Mouse (Mus musculus): ENCODE measurements around the gene Usp32.

DNA sequence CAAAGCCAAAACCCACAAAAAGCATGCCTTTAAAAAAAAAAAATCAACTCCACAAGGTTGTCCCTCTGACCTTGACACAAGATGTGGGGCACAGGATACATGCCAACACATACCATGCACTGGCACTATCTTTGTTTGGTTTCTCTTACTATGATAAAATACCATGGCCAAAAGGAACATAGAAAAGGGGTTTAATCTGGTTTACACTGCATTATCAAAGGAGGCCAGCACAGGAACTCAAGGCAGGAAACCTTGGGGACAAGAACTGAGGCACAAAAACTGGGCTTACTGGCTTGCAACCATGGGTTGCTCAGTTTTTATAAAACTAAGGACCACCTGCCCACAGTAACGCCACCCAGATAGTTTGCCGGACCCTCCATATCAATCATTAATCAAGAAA lies 34.1 kb downstream of the Usp32 start:
- TF ChIP-seq POLR2A (IDR thresholded peaks at IDR 0.05; ENCODE audit: low read depth, low read length) (no peak), CTCF (IDR thresholded peaks at IDR 0.05; ENCODE audit: extremely low read depth, insufficient read length, insufficient replicate concordance, low read depth, low read length) (no peak)

Data from small intestine, adult 2 months (tissue).